Mouse (Mus musculus) heart, embryonic 15.5 days (tissue): ENCODE measurements around the gene Ppp5c. TPM values are rescaled to one million over a fixed set of nuclear protein-coding genes. Genes with fewer than 3 reads are reported as not detected.

Experiments
- ATAC-seq: fragments of 200-750 bp; cut with Nextera tagmentation; replicated peaks from 2 replicates; pipeline ENCODE4 v1.8.0; 2017; ENCODE audit warnings: low read depth, moderate TSS enrichment; ENCODE audit not compliant: insufficient number of reproducible peaks, insufficient read depth, low FRiP score
- H3K27ac ChIP-seq: fragments of 300-500 bp; sonication (generic); 2 replicates; pipeline ENCODE4 v1.5.1; 2015; ENCODE audit warnings: mild to moderate bottlenecking, inconsistent platforms
- H3K27me3 ChIP-seq: fragments of 300-500 bp; sonication (generic); 2 replicates; pipeline ENCODE4 v1.6.1; 2015; ENCODE audit warnings: inconsistent platforms
- H3K36me3 ChIP-seq: fragments of 300-500 bp; sonication (generic); 2 replicates; pipeline ENCODE4 v1.6.1; 2015; ENCODE audit warnings: mild to moderate bottlenecking, inconsistent platforms
- H3K4me1 ChIP-seq: fragments of 300-500 bp; sonication (generic); replicated peaks from 2 replicates; pipeline ENCODE4 v1.6.1; 2015; ENCODE audit warnings: inconsistent platforms
- H3K4me2 ChIP-seq: fragments of 300-500 bp; sonication (generic); 2 replicates; pipeline ENCODE4 v1.6.1; 2015; ENCODE audit warnings: inconsistent platforms, mild to moderate bottlenecking, moderate library complexity
- H3K4me3 ChIP-seq: fragments of 300-500 bp; sonication (generic); 2 replicates; pipeline ENCODE4 v1.5.1; 2015; ENCODE audit warnings: mild to moderate bottlenecking, inconsistent platforms
- H3K9ac ChIP-seq: fragments of 300-500 bp; sonication (generic); 2 replicates; pipeline ENCODE4 v1.6.1; 2015; ENCODE audit warnings: mild to moderate bottlenecking, inconsistent platforms
- H3K9me3 ChIP-seq: fragments of 300-500 bp; sonication (generic); replicated peaks from 2 replicates; pipeline ENCODE4 v1.6.1; 2016; ENCODE audit warnings: inconsistent platforms
- WGBS: fragments of 180-500 bp; shearing (Covaris S2); methylation state at CpG from one replicate; pipeline ENCODE4 v1.1.7; 2015; ENCODE audit warnings: mixed read lengths; 5-methylcytosine and 5-hydroxymethylcytosine counted together
- polyA plus RNA-seq: library from polyadenylated mRNA; unstranded; fragments of >200 nt; fragmentation: Nextera tagmentation; extraction: Ambion mirVana; gene quantifications from 2 replicates; pipeline ENCODE4 v1.2.1, GENCODE M21; 2015

Gene Ppp5c
- polyA plus RNA-seq, 1 experiment from 2014 or later = 82.5 TPM

- H3K4me2 ChIP-seq = 0 out of 2 replicates have a peak overlapping the region, but pooled peaks have one; percentile 5
- peaks cover 22% of the 10 kb centered on the region for H3K4me1 ChIP-seq
- ATAC-seq = peak; percentile 67; the same call in 1 of the 2 replicates
- H3K9ac ChIP-seq = no peak overlapping the region
- H3K4me3 ChIP-seq = no peak overlapping the region
- 26% methylated on average over 6 of the region's 6 CpGs for WGBS
- H3K9me3 ChIP-seq = no peaks in the 10 kb centered on the region
- peak overlapping the region; percentile 45 for H3K27ac ChIP-seq
- no peaks in the 10 kb centered on the region for H3K27me3 ChIP-seq
- H3K36me3 ChIP-seq = no peaks in the 10 kb centered on the region
These were observed 53.7 kb downstream of the Ppp5c start for GRCm38 (mm10) chr7:16974018-16974417.

GRCm38 (mm10) chr7:16971160-16971559 is 56.6 kb downstream of the Ppp5c start:
- ATAC-seq = no peak
- Histone ChIP-seq H3K9ac (no peak overlapping the region), H3K4me1 (peaks cover 17% of the 10 kb centered on the region), H3K4me3 (no peak overlapping the region), H3K27ac (peak overlapping the region; percentile 56), H3K36me3 (no peaks in the 10 kb centered on the region), H3K9me3 (no peaks in the 10 kb centered on the region), H3K27me3 (no peaks in the 10 kb centered on the region), H3K4me2 (no peak overlapping the region)
- 76% methylated on average over 3 of the region's 3 CpGs for WGBS

GRCm38 (mm10) chr7:16968414-16968813 is 59.3 kb downstream of the Ppp5c start:
- H3K9ac ChIP-seq = no peak overlapping the region
- no peak overlapping the region for H3K4me2 ChIP-seq
- H3K4me3 ChIP-seq = no peak overlapping the region
- WGBS = 82% methylated on average over 6 of the region's 6 CpGs
- peaks cover 5% of the 10 kb centered on the region; the same call in 1 of the 2 replicates for H3K4me1 ChIP-seq
- no peak overlapping the region for H3K27ac ChIP-seq
- no peaks in the 10 kb centered on the region for H3K9me3 ChIP-seq
- no peaks in the 10 kb centered on the region for H3K36me3 ChIP-seq
- ATAC-seq = no peak
- no peaks in the 10 kb centered on the region for H3K27me3 ChIP-seq

- Histone ChIP-seq H3K4me1 (0 out of 2 replicates have a peak, but pooled peaks cover 2% of the 10 kb centered on the region), H3K9ac (no peak overlapping the region), H3K27me3 (no peaks in the 10 kb centered on the region), H3K4me2 (no peak overlapping the region), H3K9me3 (no peaks in the 10 kb centered on the region), H3K36me3 (no peaks in the 10 kb centered on the region), H3K4me3 (no peak overlapping the region), H3K27ac (no peak overlapping the region)
- no peak for ATAC-seq
- WGBS = 73% methylated on average over 5 of the region's 5 CpGs
These were observed 66.0 kb downstream of the Ppp5c start for GRCm38 (mm10) chr7:16961678-16962077.

DNA sequence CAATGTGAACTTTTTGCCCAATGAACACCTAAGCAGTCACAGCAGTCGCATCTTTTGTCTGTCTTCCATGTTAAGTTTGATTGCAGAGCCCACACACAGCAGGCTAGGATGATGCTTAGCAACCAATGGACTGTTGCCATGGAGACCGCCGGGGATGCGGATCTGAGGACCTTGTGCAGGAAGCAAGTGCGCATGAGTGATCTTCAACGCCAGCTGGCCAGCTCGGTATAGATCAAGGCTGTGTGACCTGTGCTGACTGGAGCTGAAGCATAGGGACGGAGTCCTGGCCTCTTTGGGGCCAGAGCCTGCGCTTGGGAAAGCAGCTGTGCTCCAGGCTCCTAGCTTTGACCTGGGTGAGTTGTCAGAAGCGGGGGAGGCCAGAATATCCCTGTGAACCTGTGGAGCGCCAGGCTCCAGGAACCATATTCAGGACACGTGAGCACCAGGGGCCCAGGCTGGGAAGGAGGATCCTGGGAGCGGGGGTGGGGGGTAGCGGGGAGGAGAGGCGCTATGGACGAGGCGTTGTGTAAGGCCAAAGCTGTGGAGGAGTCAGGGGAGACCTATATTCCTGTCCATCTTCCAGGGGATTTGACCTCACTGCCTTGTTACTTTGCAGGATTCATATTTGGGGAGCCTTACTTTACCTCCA is 68.1 kb downstream of the Ppp5c start, which contains the start of gene Pnmal1:
TSS of gene Pnmal1 (plus strand) at position 141 of the 649 bp plus-strand sequence.
- no peak within 1 kb of the TSS for H3K27ac ChIP-seq
- ATAC-seq = peak; percentile 7; the same call in 1 of the 2 replicates
- H3K4me3 ChIP-seq = no peak within 1 kb of the TSS
- no peak within 1 kb of the TSS for H3K4me2 ChIP-seq
- 0 out of 2 replicates have a peak, but pooled peaks cover 2% of the 10 kb centered on the region for H3K4me1 ChIP-seq
- H3K27me3 ChIP-seq = no peaks in the 10 kb centered on the region
- H3K36me3 ChIP-seq = no peaks in the 10 kb centered on the region
- no peak within 1 kb of the TSS for H3K9ac ChIP-seq
- H3K9me3 ChIP-seq = no peaks in the 10 kb centered on the region
- 34% methylated on average over 17 of the region's 17 CpGs for WGBS

- Histone ChIP-seq H3K4me2 (no peak overlapping the region), H3K4me1 (0 out of 2 replicates have a peak, but pooled peaks cover 2% of the 10 kb centered on the region), H3K9ac (no peak overlapping the region), H3K27ac (no peak overlapping the region), H3K27me3 (no peaks in the 10 kb centered on the region), H3K9me3 (no peaks in the 10 kb centered on the region), H3K36me3 (no peaks in the 10 kb centered on the region), H3K4me3 (no peak overlapping the region)
- 69% methylated on average over 15 of the region's 15 CpGs for WGBS
- no peak for ATAC-seq
These were observed 71.1 kb downstream of the Ppp5c start for GRCm38 (mm10) chr7:16956410-16957265.

- Histone ChIP-seq H3K27ac (no peak overlapping the region), H3K4me1 (peaks cover 4% of the 10 kb centered on the region; the same call in 1 of the 2 replicates), H3K36me3 (no peaks in the 10 kb centered on the region), H3K9me3 (no peaks in the 10 kb centered on the region), H3K9ac (no peak overlapping the region), H3K4me2 (no peak overlapping the region), H3K4me3 (no peak overlapping the region), H3K27me3 (no peaks in the 10 kb centered on the region)
- ATAC-seq = no peak
- WGBS = 50% methylated on average over 4 of the region's 4 CpGs
These were observed 72.0 kb downstream of the Ppp5c start for GRCm38 (mm10) chr7:16955712-16956111.

Other genes starting within 250 kb of the Ppp5c start
- gene Slc1a5, start 246.6 kb downstream of the Ppp5c start, polyA plus RNA-seq = 40.2 and 46.4 TPM in 2 replicates
- gene Strn4, start 212.0 kb downstream of the Ppp5c start, polyA plus RNA-seq = 73.9 and 90.0 TPM in 2 replicates
- 30.8 and 32.7 TPM in 2 replicates for gene Fkrp, start 211.2 kb downstream of the Ppp5c start, polyA plus RNA-seq
- 9.9 and 13.3 TPM in 2 replicates for gene Prkd2, start 185.0 kb downstream of the Ppp5c start, polyA plus RNA-seq
- 5.8 and 7.0 TPM in 2 replicates for gene Dact3, start 152.6 kb downstream of the Ppp5c start, polyA plus RNA-seq
- gene Gng8, start 136.1 kb downstream of the Ppp5c start, polyA plus RNA-seq = 4.2 and 5.2 TPM in 2 replicates
- 0.86 and 1.2 TPM in 2 replicates for gene Ptgir, start 121.4 kb downstream of the Ppp5c start, polyA plus RNA-seq
- 96.4 and 98.4 TPM in 2 replicates for gene Calm3, start 103.8 kb downstream of the Ppp5c start, polyA plus RNA-seq
- gene Pnmal2, start 83.2 kb downstream of the Ppp5c start, polyA plus RNA-seq = 4.7 and 6.2 TPM in 2 replicates
- 0.05 and 0.24 TPM in 2 replicates for gene Pnmal1, start 68.2 kb downstream of the Ppp5c start, polyA plus RNA-seq
- 0.05 and 0.23 TPM in 2 replicates for gene Gm42372, start 44.8 kb downstream of the Ppp5c start, polyA plus RNA-seq
- 28.1 and 34.0 TPM in 2 replicates for gene Ccdc8, start 35.2 kb downstream of the Ppp5c start, polyA plus RNA-seq
- 36.4 and 44.0 TPM in 2 replicates for gene Hif3a, start 34.5 kb upstream of the Ppp5c start, polyA plus RNA-seq
- gene Psg16, start 46.1 kb upstream of the Ppp5c start, polyA plus RNA-seq = 0.08 and 0.16 TPM in 2 replicates
- gene Ceacam3, start 122.4 kb upstream of the Ppp5c start, polyA plus RNA-seq = not detected in 2 replicates
- not detected in 2 replicates for gene Psg29, start 175.6 kb upstream of the Ppp5c start, polyA plus RNA-seq